Mouse (Mus musculus): ENCODE results near the gene Nr2e1. TPM values are rescaled to one million over a fixed set of nuclear protein-coding genes. Genes with fewer than 3 reads are reported as not detected.

Gene Nr2e1
- polyA plus RNA-seq, 1 experiment from 2014 or later: not detected

- ATAC-seq: no peak
- no peak overlapping the region for H3K4me3 ChIP-seq (ENCODE audit: low read depth, low read length)
- TF ChIP-seq EP300 (IDR thresholded peaks at IDR 0.05; ENCODE audit: low read depth) (no peak), CTCF (IDR thresholded peaks at IDR 0.05; ENCODE audit: low read depth) (no peak)
- no peak overlapping the region for H3K4me2 ChIP-seq (ENCODE audit: low read depth, low read length)
- no peaks in the 10 kb centered on the region for H3K36me3 ChIP-seq (replicated peaks; ENCODE audit: insufficient read depth, low read length)
- H3K27ac ChIP-seq (ENCODE audit: low read depth): no peak overlapping the region
- no peak for DNase-seq
- H3K27me3 ChIP-seq (ENCODE audit: insufficient read depth, low read length): peaks cover 100% of the 10 kb centered on the region
- WGBS (ENCODE audit: insufficient replicate concordance): 2% methylated on average over 29 of the region's 29 CpGs
- H3K4me1 ChIP-seq (ENCODE audit: insufficient read depth): peaks cover 7% of the 10 kb centered on the region
- no peaks in the 10 kb centered on the region for H3K9me3 ChIP-seq (ENCODE audit: low read length)
- no peak overlapping the region for H3K9ac ChIP-seq (replicated peaks)
These were observed 3.1 kb downstream of the Nr2e1 start for GRCm38 (mm10) chr10:42580131-42580950.

- H3K4me1 ChIP-seq (ENCODE audit: insufficient read depth): peaks cover 7% of the 10 kb centered on the region
- H3K27ac ChIP-seq (ENCODE audit: low read depth): no peak overlapping the region
- DNase-seq: no peak
- no peak overlapping the region for H3K9ac ChIP-seq (replicated peaks)
- peaks cover 100% of the 10 kb centered on the region for H3K27me3 ChIP-seq (ENCODE audit: insufficient read depth, low read length)
- ATAC-seq: no peak
- 0 out of 2 replicates have a peak overlapping the region, but pooled peaks have one; percentile 22 for H3K4me2 ChIP-seq (ENCODE audit: low read depth, low read length)
- no peaks in the 10 kb centered on the region for H3K9me3 ChIP-seq (ENCODE audit: low read length)
- H3K4me3 ChIP-seq (ENCODE audit: low read depth, low read length): 0 out of 2 replicates have a peak overlapping the region, but pooled peaks have one; percentile 13
- WGBS (ENCODE audit: insufficient replicate concordance): 1% methylated on average over 39 of the region's 41 CpGs
- no peaks in the 10 kb centered on the region for H3K36me3 ChIP-seq (replicated peaks; ENCODE audit: insufficient read depth, low read length)
- TF ChIP-seq CTCF (IDR thresholded peaks at IDR 0.05; ENCODE audit: low read depth): no peak
- no peak for TF ChIP-seq EP300 (IDR thresholded peaks at IDR 0.05; ENCODE audit: low read depth)
These were observed 3.8 kb downstream of the Nr2e1 start for GRCm38 (mm10) chr10:42579475-42580130.

- TF ChIP-seq CTCF (IDR thresholded peaks at IDR 0.05; ENCODE audit: low read depth) (no peak), EP300 (IDR thresholded peaks at IDR 0.05; ENCODE audit: low read depth) (no peak)
- Histone ChIP-seq H3K27me3 (ENCODE audit: insufficient read depth, low read length) (peaks cover 100% of the 10 kb centered on the region), H3K9me3 (ENCODE audit: low read length) (no peaks in the 10 kb centered on the region), H3K27ac (ENCODE audit: low read depth) (no peak overlapping the region), H3K4me3 (ENCODE audit: low read depth, low read length) (no peak overlapping the region), H3K9ac (replicated peaks) (no peak overlapping the region), H3K36me3 (replicated peaks; ENCODE audit: insufficient read depth, low read length) (no peaks in the 10 kb centered on the region), H3K4me1 (ENCODE audit: insufficient read depth) (peaks cover 7% of the 10 kb centered on the region), H3K4me2 (ENCODE audit: low read depth, low read length) (0 out of 2 replicates have a peak overlapping the region, but pooled peaks have one; percentile 22)
- DNase-seq (no peak), ATAC-seq (no peak)
- 3% methylated on average over 22 of the region's 22 CpGs for WGBS (ENCODE audit: insufficient replicate concordance)
These were observed 4.5 kb downstream of the Nr2e1 start for GRCm38 (mm10) chr10:42578698-42579474.

- ATAC-seq (no peak), DNase-seq (no peak)
- TF ChIP-seq CTCF (IDR thresholded peaks at IDR 0.05; ENCODE audit: low read depth) (no peak), EP300 (IDR thresholded peaks at IDR 0.05; ENCODE audit: low read depth) (no peak)
- H3K27ac ChIP-seq (ENCODE audit: low read depth): no peak overlapping the region
- H3K27me3 ChIP-seq (ENCODE audit: insufficient read depth, low read length): peaks cover 100% of the 10 kb centered on the region
- peaks cover 7% of the 10 kb centered on the region for H3K4me1 ChIP-seq (ENCODE audit: insufficient read depth)
- no peak overlapping the region for H3K4me2 ChIP-seq (ENCODE audit: low read depth, low read length)
- 3% methylated on average over 15 of the region's 15 CpGs for WGBS (ENCODE audit: insufficient replicate concordance)
- H3K4me3 ChIP-seq (ENCODE audit: low read depth, low read length): no peak overlapping the region
- H3K9ac ChIP-seq (replicated peaks): no peak overlapping the region
- H3K9me3 ChIP-seq (ENCODE audit: low read length): no peaks in the 10 kb centered on the region
- no peaks in the 10 kb centered on the region for H3K36me3 ChIP-seq (replicated peaks; ENCODE audit: insufficient read depth, low read length)
These were observed 5.2 kb downstream of the Nr2e1 start for GRCm38 (mm10) chr10:42578281-42578675.

GRCm38 (mm10) chr10:42577525-42578280 lies 5.7 kb downstream of the Nr2e1 start:
- WGBS (ENCODE audit: insufficient replicate concordance): 2% methylated on average over 15 of the region's 15 CpGs
- Histone ChIP-seq H3K36me3 (replicated peaks; ENCODE audit: insufficient read depth, low read length) (no peaks in the 10 kb centered on the region), H3K27me3 (ENCODE audit: insufficient read depth, low read length) (peaks cover 100% of the 10 kb centered on the region), H3K4me1 (ENCODE audit: insufficient read depth) (peaks cover 7% of the 10 kb centered on the region), H3K9me3 (ENCODE audit: low read length) (no peaks in the 10 kb centered on the region), H3K4me3 (ENCODE audit: low read depth, low read length) (no peak overlapping the region), H3K9ac (replicated peaks) (no peak overlapping the region), H3K27ac (ENCODE audit: low read depth) (no peak overlapping the region), H3K4me2 (ENCODE audit: low read depth, low read length) (no peak overlapping the region)
- TF ChIP-seq CTCF (IDR thresholded peaks at IDR 0.05; ENCODE audit: low read depth): no peak
- no peak for TF ChIP-seq EP300 (IDR thresholded peaks at IDR 0.05; ENCODE audit: low read depth)
- no peak for DNase-seq
- ATAC-seq: no peak

All from liver, postnatal 0 days (tissue).